Mouse (Mus musculus): ENCODE data around the gene Npepl1. TPM values are rescaled to one million over a fixed set of nuclear protein-coding genes. Genes with fewer than 3 reads are reported as not detected.

Npepl1 gene
- polyA plus RNA-seq, 2 experiments, result 21.9 to 26.6 TPM

DNA sequence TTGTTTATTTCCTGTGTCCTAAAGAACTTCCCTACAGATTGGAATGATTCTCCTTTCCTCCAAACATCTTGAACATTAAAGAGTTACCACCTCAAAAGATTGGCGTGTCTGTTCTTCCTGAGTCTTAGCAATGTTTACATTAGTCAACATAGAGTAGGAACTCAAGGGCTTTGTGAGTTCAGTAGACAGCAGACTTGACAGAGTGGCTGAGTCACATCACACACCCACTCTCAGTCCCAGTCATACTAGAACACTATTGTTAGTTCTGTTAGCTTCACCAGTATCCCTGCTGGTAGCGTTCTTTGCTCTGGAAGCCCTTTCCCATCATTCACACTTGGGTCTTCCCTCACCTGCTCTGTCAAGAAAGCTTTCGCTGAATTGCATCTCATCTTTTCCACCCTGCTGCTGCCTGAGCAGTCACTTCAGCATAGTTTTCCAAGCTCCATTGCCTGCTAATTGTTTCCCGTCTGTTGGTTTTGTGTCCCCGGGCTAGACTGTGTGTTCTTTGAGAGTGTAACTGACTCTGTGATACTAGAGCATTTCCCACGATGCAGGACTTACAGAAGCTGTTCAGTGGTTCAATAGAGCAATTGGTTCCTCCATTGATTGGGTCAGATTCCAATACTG lies 42.2 kb upstream of the Npepl1 start:
- no peak overlapping the region for H3K9ac ChIP-seq (replicated peaks)
- TF ChIP-seq CTCF (IDR thresholded peaks at IDR 0.05; ENCODE audit: low read depth) (no peak), EP300 (IDR thresholded peaks at IDR 0.05; ENCODE audit: low read depth) (no peak)
- 64% methylated on average over 6 of the region's 6 CpGs for WGBS (ENCODE audit: insufficient replicate concordance)

GRCm38 (mm10) chr2:174069532-174070049 lies 40.6 kb upstream of the Npepl1 start:
- ATAC-seq (ENCODE audit: insufficient read depth), result no peak
- H3K4me2 ChIP-seq (ENCODE audit: low read depth), result no peak overlapping the region
- peaks cover 0 to 4% of the 10 kb centered on the region in 2 experiments; a peak in 2 of 4 replicates for H3K4me1 ChIP-seq (replicated peaks; ENCODE audit: control insufficient read depth in 2 of 2, insufficient read depth in 2 of 2, low read length in 1 of 2)
- H3K27me3 ChIP-seq (ENCODE audit: control insufficient read depth, insufficient read depth, low read length), result no peaks in the 10 kb centered on the region
- H3K9me3 ChIP-seq (ENCODE audit: control insufficient read depth, low read length), result no peaks in the 10 kb centered on the region
- DNase-seq (ENCODE audit: low read depth in 3 of 3, low spot score in 3 of 3), result no peak
- H3K27ac ChIP-seq, result no peak overlapping the region
- H3K9ac ChIP-seq (replicated peaks), result no peak overlapping the region
- no peak overlapping the region for H3K4me3 ChIP-seq (ENCODE audit: insufficient read depth in 1 of 2, low read depth in 2 of 2, low read length in 2 of 2)
- no peaks in the 10 kb centered on the region for H3K36me3 ChIP-seq (replicated peaks; ENCODE audit: control insufficient read depth, insufficient read depth, low read depth)
- WGBS (ENCODE audit: insufficient replicate concordance), result 43% methylated on average over 3 of the region's 3 CpGs
- TF ChIP-seq CTCF (IDR thresholded peaks at IDR 0.05; ENCODE audit: low read depth) (no peak), EP300 (IDR thresholded peaks at IDR 0.05; ENCODE audit: low read depth) (no peak)

More for the DNA sequence above, 42.2 kb upstream of the Npepl1 start:
- H3K4me3 ChIP-seq (ENCODE audit: insufficient read depth in 1 of 2, low read depth in 2 of 2, low read length in 2 of 2), result no peak overlapping the region
- no peak overlapping the region for H3K27ac ChIP-seq
- no peak for DNase-seq (ENCODE audit: low read depth in 3 of 3, low spot score in 3 of 3)
- H3K9me3 ChIP-seq (ENCODE audit: control insufficient read depth, low read length), result no peaks in the 10 kb centered on the region
- no peaks in the 10 kb centered on the region for H3K27me3 ChIP-seq (ENCODE audit: control insufficient read depth, insufficient read depth, low read length)
- H3K36me3 ChIP-seq (replicated peaks; ENCODE audit: control insufficient read depth, insufficient read depth, low read depth), result no peaks in the 10 kb centered on the region
- H3K4me1 ChIP-seq (replicated peaks; ENCODE audit: control insufficient read depth in 2 of 2, insufficient read depth in 2 of 2, low read length in 1 of 2), result peaks cover 0 to 4% of the 10 kb centered on the region in 2 experiments; a peak in 2 of 4 replicates
- no peak overlapping the region for H3K4me2 ChIP-seq (ENCODE audit: low read depth)
- no peak for ATAC-seq (ENCODE audit: insufficient read depth)

GRCm38 (mm10) chr2:174071406-174071805 lies 38.7 kb upstream of the Npepl1 start:
- no peak overlapping the region for H3K9ac ChIP-seq (replicated peaks)
- peaks cover 0 to 10% of the 10 kb centered on the region in 2 experiments; a peak in 3 of 4 replicates for H3K4me1 ChIP-seq (replicated peaks; ENCODE audit: control insufficient read depth in 2 of 2, insufficient read depth in 2 of 2, low read length in 1 of 2)
- H3K27ac ChIP-seq, result no peak overlapping the region
- no peak overlapping the region for H3K4me3 ChIP-seq (ENCODE audit: insufficient read depth in 1 of 2, low read depth in 2 of 2, low read length in 2 of 2)
- H3K36me3 ChIP-seq (replicated peaks; ENCODE audit: control insufficient read depth, insufficient read depth, low read depth), result no peaks in the 10 kb centered on the region
- ATAC-seq (ENCODE audit: insufficient read depth) (no peak), DNase-seq (ENCODE audit: low read depth in 3 of 3, low spot score in 3 of 3) (no peak)
- H3K9me3 ChIP-seq (ENCODE audit: control insufficient read depth, low read length), result no peaks in the 10 kb centered on the region
- no peaks in the 10 kb centered on the region for H3K27me3 ChIP-seq (ENCODE audit: control insufficient read depth, insufficient read depth, low read length)
- no peak for TF ChIP-seq EP300 (IDR thresholded peaks at IDR 0.05; ENCODE audit: low read depth)
- no peak for TF ChIP-seq CTCF (IDR thresholded peaks at IDR 0.05; ENCODE audit: low read depth)
- H3K4me2 ChIP-seq (ENCODE audit: low read depth), result no peak overlapping the region
- 68% methylated on average over 5 of the region's 5 CpGs for WGBS (ENCODE audit: insufficient replicate concordance)

- no peak overlapping the region for H3K4me3 ChIP-seq (ENCODE audit: insufficient read depth in 1 of 2, low read depth in 2 of 2, low read length in 2 of 2)
- no peak overlapping the region for H3K9ac ChIP-seq (replicated peaks)
- DNase-seq (ENCODE audit: low read depth in 3 of 3, low spot score in 3 of 3) (no peak), ATAC-seq (ENCODE audit: insufficient read depth) (no peak)
- no peak overlapping the region for H3K27ac ChIP-seq
- H3K36me3 ChIP-seq (replicated peaks; ENCODE audit: control insufficient read depth, insufficient read depth, low read depth), result no peaks in the 10 kb centered on the region
- H3K27me3 ChIP-seq (ENCODE audit: control insufficient read depth, insufficient read depth, low read length), result no peaks in the 10 kb centered on the region
- TF ChIP-seq CTCF (IDR thresholded peaks at IDR 0.05; ENCODE audit: low read depth), result no peak
- TF ChIP-seq EP300 (IDR thresholded peaks at IDR 0.05; ENCODE audit: low read depth), result no peak
- H3K4me1 ChIP-seq (replicated peaks; ENCODE audit: control insufficient read depth in 2 of 2, insufficient read depth in 2 of 2, low read length in 1 of 2), result peaks cover 3 to 13% of the 10 kb centered on the region in 2 experiments
- 53% methylated on average over 5 of the region's 5 CpGs for WGBS (ENCODE audit: insufficient replicate concordance)
- no peak overlapping the region for H3K4me2 ChIP-seq (ENCODE audit: low read depth)
- no peaks in the 10 kb centered on the region for H3K9me3 ChIP-seq (ENCODE audit: control insufficient read depth, low read length)
Measured at GRCm38 (mm10) chr2:174073156-174073790, 36.9 kb upstream of the Npepl1 start.

GRCm38 (mm10) chr2:174074621-174075020 lies 35.5 kb upstream of the Npepl1 start:
- whole genome bisulfite sequencing (ENCODE audit: insufficient replicate concordance), result 2% methylated on average over 10 of the region's 13 CpGs
- Histone ChIP-seq H3K36me3 (replicated peaks; ENCODE audit: control insufficient read depth, insufficient read depth, low read depth) (no peaks in the 10 kb centered on the region), H3K27me3 (ENCODE audit: control insufficient read depth, insufficient read depth, low read length) (no peaks in the 10 kb centered on the region), H3K9ac (replicated peaks) (0 out of 2 replicates have a peak overlapping the region, but pooled peaks have one; percentile 14), H3K4me2 (ENCODE audit: low read depth) (peak overlapping the region; percentile 98), H3K27ac (no peak overlapping the region), H3K4me3 (ENCODE audit: insufficient read depth in 1 of 2, low read depth in 2 of 2, low read length in 2 of 2) (peak overlapping the region; percentile 6 to 25; a peak in 2 of 4 replicates), H3K9me3 (ENCODE audit: control insufficient read depth, low read length) (no peaks in the 10 kb centered on the region), H3K4me1 (replicated peaks; ENCODE audit: control insufficient read depth in 2 of 2, insufficient read depth in 2 of 2, low read length in 1 of 2) (peaks cover 3 to 11% of the 10 kb centered on the region in 2 experiments)
- DNase-seq (ENCODE audit: low read depth in 3 of 3, low spot score in 3 of 3) (no peak), ATAC-seq (ENCODE audit: insufficient read depth) (no peak)
- TF ChIP-seq CTCF (IDR thresholded peaks at IDR 0.05; ENCODE audit: low read depth), result no peak
- no peak for TF ChIP-seq EP300 (IDR thresholded peaks at IDR 0.05; ENCODE audit: low read depth)

All from liver, embryonic 14.5 days (tissue).